Mouse (Mus musculus): ENCODE measurements around the gene Tln1. TPM values are rescaled to one million over a fixed set of nuclear protein-coding genes. Genes with fewer than 3 reads are reported as not detected.
A peak's percentile ranks its signal among the peaks of the same experiment; 100 is the strongest.

Gene Tln1
- polyA plus RNA-seq, 2 experiments, result 62.4 to 69.4 TPM

DNA sequence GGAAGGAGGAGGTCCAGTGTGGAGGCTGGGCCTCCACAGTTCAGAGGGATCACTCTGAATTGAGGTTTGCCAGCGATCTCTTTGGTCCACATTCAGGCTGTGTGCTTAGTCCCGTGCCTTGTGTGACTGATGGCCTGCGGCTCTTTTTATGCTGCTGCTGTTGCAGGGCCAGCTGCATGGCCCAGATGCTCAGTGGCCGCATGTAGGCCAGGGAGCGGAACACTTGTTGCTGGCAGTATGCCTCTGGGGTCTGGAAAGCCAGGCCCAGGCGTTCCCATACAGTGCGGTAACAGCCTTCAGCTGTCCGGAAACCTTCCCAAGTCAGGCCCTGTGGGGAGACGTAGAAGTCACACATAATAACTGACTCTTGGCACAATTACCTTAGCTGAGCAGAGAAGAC lies 4.6 kb upstream of the Tln1 start:
- H3K36me3 ChIP-seq (ENCODE audit: control insufficient read depth, insufficient read depth, low read length), result peaks cover 81% of the 10 kb centered on the region
- no peaks in the 10 kb centered on the region for H3K9me3 ChIP-seq (ENCODE audit: control insufficient read depth, low read length)
- 88% methylated on average over 9 of the region's 9 CpGs for WGBS
- H3K27ac ChIP-seq (replicated peaks; ENCODE audit: low read depth, low read length), result no peak overlapping the region
- H3K4me1 ChIP-seq (ENCODE audit: control insufficient read depth, insufficient read depth, low read length), result peaks cover 11% of the 10 kb centered on the region; the same call in 1 of the 2 replicates
- H3K9ac ChIP-seq (ENCODE audit: low read depth, low read length, severe bottlenecking), result no peak overlapping the region
- ATAC-seq (ENCODE audit: low FRiP score, low read depth) (no peak), DNase-seq (ENCODE audit: low spot score) (no peak)
- H3K4me2 ChIP-seq (replicated peaks; ENCODE audit: low read depth, low read length, severe bottlenecking), result no peak overlapping the region
- no peak overlapping the region for H3K4me3 ChIP-seq (replicated peaks; ENCODE audit: low read length)
- TF ChIP-seq POLR2A (IDR thresholded peaks at IDR 0.05; ENCODE audit: borderline replicate concordance, extremely low read depth, insufficient read depth, insufficient read length), result no peak
- H3K27me3 ChIP-seq (ENCODE audit: control insufficient read depth, insufficient read depth, low read length), result no peaks in the 10 kb centered on the region

DNA sequence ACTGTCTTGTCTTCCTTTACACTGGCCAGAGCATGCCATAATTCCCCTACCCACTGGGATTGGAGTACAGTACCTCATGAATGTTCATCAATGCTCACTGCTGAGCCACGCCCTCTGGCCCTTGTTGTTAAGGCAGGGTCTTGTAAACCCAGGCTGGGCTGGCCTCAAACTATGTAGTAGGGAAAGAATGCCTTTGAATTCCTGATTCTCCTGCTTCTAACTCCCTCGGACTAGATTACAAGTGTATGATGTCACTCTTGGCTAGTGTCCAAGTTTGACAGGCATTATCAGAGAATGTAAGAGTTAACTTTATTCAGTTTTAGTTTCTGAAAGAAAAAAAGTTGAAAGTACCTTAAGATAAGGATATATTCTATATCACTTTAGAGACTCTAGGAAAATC lies 1.7 kb upstream of the Tln1 start:
- no peaks in the 10 kb centered on the region for H3K27me3 ChIP-seq (ENCODE audit: control insufficient read depth, insufficient read depth, low read length)
- 47% methylated on average over 2 of the region's 2 CpGs for whole genome bisulfite sequencing
- ATAC-seq (ENCODE audit: low FRiP score, low read depth) (no peak), DNase-seq (ENCODE audit: low spot score) (peak; percentile 48)
- H3K36me3 ChIP-seq (ENCODE audit: control insufficient read depth, insufficient read depth, low read length), result peaks cover 55% of the 10 kb centered on the region
- no peak overlapping the region for H3K27ac ChIP-seq (replicated peaks; ENCODE audit: low read depth, low read length)
- no peak overlapping the region; the same call in 1 of the 2 replicates for H3K4me3 ChIP-seq (replicated peaks; ENCODE audit: low read length)
- H3K4me1 ChIP-seq (ENCODE audit: control insufficient read depth, insufficient read depth, low read length), result peaks cover 33% of the 10 kb centered on the region
- TF ChIP-seq POLR2A (IDR thresholded peaks at IDR 0.05; ENCODE audit: borderline replicate concordance, extremely low read depth, insufficient read depth, insufficient read length), result no peak
- no peaks in the 10 kb centered on the region for H3K9me3 ChIP-seq (ENCODE audit: control insufficient read depth, low read length)
- 0 out of 2 replicates have a peak overlapping the region, but pooled peaks have one; percentile 60 for H3K4me2 ChIP-seq (replicated peaks; ENCODE audit: low read depth, low read length, severe bottlenecking)
- no peak overlapping the region for H3K9ac ChIP-seq (ENCODE audit: low read depth, low read length, severe bottlenecking)

DNA sequence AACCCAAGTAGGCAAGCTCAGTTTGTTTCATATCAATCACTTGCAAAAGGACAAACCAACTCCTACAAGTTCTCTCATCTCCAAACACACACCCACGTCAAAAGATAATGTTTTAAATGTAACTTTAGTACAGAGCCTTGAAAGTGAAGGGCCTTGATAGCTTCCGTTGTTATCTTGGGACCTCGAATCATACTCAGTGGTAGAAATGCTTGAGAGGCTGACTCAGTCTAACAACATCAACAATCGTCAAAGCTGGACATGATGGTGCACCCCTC lies 1.0 kb upstream of the Tln1 start:
- no peak for DNase-seq (ENCODE audit: low spot score)
- no peak for ATAC-seq (ENCODE audit: low FRiP score, low read depth)
- Histone ChIP-seq H3K27ac (replicated peaks; ENCODE audit: low read depth, low read length) (no peak overlapping the region), H3K4me3 (replicated peaks; ENCODE audit: low read length) (peak overlapping the region; percentile 78), H3K4me2 (replicated peaks; ENCODE audit: low read depth, low read length, severe bottlenecking) (peak overlapping the region; percentile 60), H3K9me3 (ENCODE audit: control insufficient read depth, low read length) (no peaks in the 10 kb centered on the region), H3K36me3 (ENCODE audit: control insufficient read depth, insufficient read depth, low read length) (peaks cover 48% of the 10 kb centered on the region), H3K9ac (ENCODE audit: low read depth, low read length, severe bottlenecking) (no peak overlapping the region; the same call in 1 of the 2 replicates), H3K27me3 (ENCODE audit: control insufficient read depth, insufficient read depth, low read length) (no peaks in the 10 kb centered on the region), H3K4me1 (ENCODE audit: control insufficient read depth, insufficient read depth, low read length) (peaks cover 39% of the 10 kb centered on the region)
- TF ChIP-seq POLR2A (IDR thresholded peaks at IDR 0.05; ENCODE audit: borderline replicate concordance, extremely low read depth, insufficient read depth, insufficient read length), result no peak
- WGBS, result 91% methylated on average over 4 of the region's 4 CpGs

DNA sequence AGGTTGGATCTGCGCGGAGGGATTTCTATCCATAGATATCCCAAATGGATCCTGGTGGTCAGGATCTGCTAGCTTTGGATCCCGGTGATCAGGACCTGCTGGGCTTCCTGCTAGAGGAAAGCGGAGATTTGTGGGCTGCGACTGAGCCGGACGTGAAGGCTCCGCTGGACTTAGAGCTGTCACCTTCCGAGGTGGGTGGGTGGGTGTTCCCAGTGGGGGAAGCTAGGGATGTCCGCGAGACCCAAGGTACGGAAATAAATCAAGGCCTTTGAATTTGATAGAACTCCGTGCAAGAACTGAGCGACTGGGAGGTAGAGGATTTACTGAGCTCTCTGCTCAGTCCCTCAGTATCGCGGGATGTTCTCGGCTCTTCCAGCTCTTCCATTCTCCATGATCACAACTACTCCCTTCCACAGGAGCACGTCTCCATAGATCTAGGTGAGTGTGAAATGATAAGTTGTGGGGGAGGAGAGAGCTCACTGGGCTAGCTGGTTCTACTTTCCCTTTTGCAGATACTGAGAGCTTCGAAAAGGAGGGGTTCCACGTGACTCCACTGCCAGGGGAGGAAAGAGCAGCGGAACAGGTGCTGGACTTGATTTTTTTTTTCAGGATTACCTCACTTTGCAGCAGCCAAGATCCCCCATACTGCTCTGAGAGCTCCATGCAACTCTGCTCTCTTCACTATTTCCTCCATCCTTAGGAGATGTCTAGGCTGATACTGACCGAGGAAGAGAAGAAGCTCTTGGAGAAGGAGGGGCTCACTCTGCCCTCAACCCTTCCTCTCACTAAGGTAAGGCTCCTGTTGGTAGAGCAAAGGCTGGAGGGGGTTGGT lies 494 bp upstream of the Tln1 start:
- peaks cover 42% of the 10 kb centered on the region for H3K36me3 ChIP-seq (ENCODE audit: control insufficient read depth, insufficient read depth, low read length)
- peak overlapping the region; percentile 60 for H3K4me2 ChIP-seq (replicated peaks; ENCODE audit: low read depth, low read length, severe bottlenecking)
- H3K9me3 ChIP-seq (ENCODE audit: control insufficient read depth, low read length), result no peaks in the 10 kb centered on the region
- peak overlapping the region; percentile 78 for H3K4me3 ChIP-seq (replicated peaks; ENCODE audit: low read length)
- ATAC-seq (ENCODE audit: low FRiP score, low read depth), result 0 out of 2 replicates have a peak, but pooled peaks have one; percentile 1
- no peaks in the 10 kb centered on the region for H3K27me3 ChIP-seq (ENCODE audit: control insufficient read depth, insufficient read depth, low read length)
- H3K4me1 ChIP-seq (ENCODE audit: control insufficient read depth, insufficient read depth, low read length), result peaks cover 44% of the 10 kb centered on the region
- H3K9ac ChIP-seq (ENCODE audit: low read depth, low read length, severe bottlenecking), result peak overlapping the region; percentile 91
- H3K27ac ChIP-seq (replicated peaks; ENCODE audit: low read depth, low read length), result peak overlapping the region; percentile 98
- 9% methylated on average over 22 of the region's 22 CpGs for WGBS
- no peak for TF ChIP-seq POLR2A (IDR thresholded peaks at IDR 0.05; ENCODE audit: borderline replicate concordance, extremely low read depth, insufficient read depth, insufficient read length)
- no peak for DNase-seq (ENCODE audit: low spot score)

DNA sequence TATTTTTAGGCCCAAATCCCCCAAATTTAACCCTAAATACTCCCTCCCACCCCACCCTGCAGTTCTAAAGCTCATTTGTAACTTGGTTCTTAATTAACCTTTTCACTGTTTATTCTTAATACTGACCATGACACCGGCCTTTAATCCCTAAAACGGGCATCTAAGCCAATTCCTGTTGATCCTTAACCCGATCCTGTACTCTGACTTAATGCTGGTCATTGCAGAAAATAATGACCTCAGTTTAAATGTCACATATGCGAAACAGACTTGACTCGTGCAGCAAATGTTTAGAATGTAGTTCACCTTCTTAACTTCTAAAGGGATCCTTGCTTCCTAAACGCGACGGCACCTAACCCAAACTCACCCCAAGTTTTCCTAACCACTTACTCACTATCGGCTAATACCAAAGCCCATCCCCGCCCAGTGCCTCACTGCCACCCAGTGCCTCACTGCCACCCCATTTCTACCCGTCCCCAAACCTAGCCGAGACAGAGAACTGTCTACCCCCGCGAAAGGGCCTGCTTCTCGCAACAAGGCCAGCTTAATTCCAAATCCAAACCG lies 975 bp downstream of the Tln1 start:
- DNase-seq (ENCODE audit: low spot score) (no peak), ATAC-seq (ENCODE audit: low FRiP score, low read depth) (0 out of 2 replicates have a peak, but pooled peaks have one; percentile 1)
- H3K27me3 ChIP-seq (ENCODE audit: control insufficient read depth, insufficient read depth, low read length), result no peaks in the 10 kb centered on the region
- peak overlapping the region; percentile 60 for H3K4me2 ChIP-seq (replicated peaks; ENCODE audit: low read depth, low read length, severe bottlenecking)
- no peaks in the 10 kb centered on the region for H3K9me3 ChIP-seq (ENCODE audit: control insufficient read depth, low read length)
- peak overlapping the region; percentile 78 for H3K4me3 ChIP-seq (replicated peaks; ENCODE audit: low read length)
- peak overlapping the region; percentile 98 for H3K27ac ChIP-seq (replicated peaks; ENCODE audit: low read depth, low read length)
- H3K36me3 ChIP-seq (ENCODE audit: control insufficient read depth, insufficient read depth, low read length), result peaks cover 38% of the 10 kb centered on the region
- WGBS, result 2% methylated on average over 16 of the region's 16 CpGs
- H3K9ac ChIP-seq (ENCODE audit: low read depth, low read length, severe bottlenecking), result peak overlapping the region; percentile 91
- TF ChIP-seq POLR2A (IDR thresholded peaks at IDR 0.05; ENCODE audit: borderline replicate concordance, extremely low read depth, insufficient read depth, insufficient read length), result no peak
- peaks cover 48% of the 10 kb centered on the region for H3K4me1 ChIP-seq (ENCODE audit: control insufficient read depth, insufficient read depth, low read length)
